Mouse (Mus musculus): ENCODE results near the gene Ift80. TPM values are rescaled to one million over a fixed set of nuclear protein-coding genes. Genes with fewer than 3 reads are reported as not detected.

The Ift80 gene
- polyA plus RNA-seq (2012; rRNA removed): 2.4 and 4.4 TPM in 2 replicates

DNA sequence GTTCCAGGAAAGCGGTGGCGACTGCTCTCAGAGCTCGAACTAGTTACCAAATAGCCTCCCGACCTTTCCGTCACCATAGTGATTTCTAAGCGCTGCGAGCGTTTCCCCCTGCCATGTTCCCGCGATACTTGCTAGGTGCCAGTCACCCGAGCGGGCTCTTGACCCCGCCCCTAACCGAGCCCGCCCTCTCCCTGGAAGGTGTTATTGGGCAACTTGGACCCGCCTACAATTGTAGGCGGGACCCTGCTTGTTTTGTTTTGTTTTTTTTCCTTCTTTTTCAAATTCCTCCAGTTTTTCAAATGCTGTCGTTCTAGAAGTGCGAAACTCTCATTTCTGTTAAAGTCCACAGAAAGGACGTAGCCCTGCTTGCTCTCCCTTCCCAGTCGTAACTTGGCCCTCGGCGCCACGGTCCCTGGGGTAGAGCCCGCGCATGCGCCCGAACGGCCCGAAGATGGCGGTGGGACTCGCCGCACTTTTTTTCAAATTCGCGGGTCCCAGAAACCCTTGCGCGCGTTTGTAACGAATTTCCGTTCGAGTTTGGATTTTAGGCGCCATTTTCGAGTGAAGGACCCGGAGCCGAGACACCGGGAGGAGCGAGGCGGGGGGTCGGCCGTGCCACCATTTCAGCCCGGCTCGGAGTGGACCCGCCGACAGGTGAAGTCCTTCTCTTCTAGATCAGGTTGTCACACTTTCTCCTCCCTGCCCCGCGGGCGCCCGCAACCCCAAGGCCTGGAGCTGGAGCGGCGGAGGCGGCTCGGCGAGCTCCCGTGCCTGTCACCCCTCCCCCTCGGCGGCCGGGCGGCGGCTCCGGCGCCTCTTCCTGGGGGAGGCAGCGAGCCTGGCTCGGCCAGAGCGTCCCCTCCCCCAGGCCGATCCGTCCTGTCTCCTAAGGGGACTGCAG, at the start of gene Ift80, which contains the start of gene Smc4:
Gene Ift80, minus strand, starts transcription at position 134 of the 901 bp plus-strand sequence.
Gene Smc4, plus strand, starts transcription at position 302 of the 901 bp plus-strand sequence.
- peak; percentile 94 for DNase-seq
- Histone ChIP-seq H3K4me3 (replicated peaks; ENCODE audit: extremely low read depth, low read depth, low read length) (peak within 1 kb of the TSS; percentile 80), H3K4me1 (ENCODE audit: control insufficient read depth, insufficient read depth, low read length) (peaks cover 2% of the 10 kb centered on the region)
- WGBS: under 1% methylated on average over 76 of the region's 76 CpGs
- TF ChIP-seq POLR2A (IDR thresholded peaks at IDR 0.05; ENCODE audit: borderline replicate concordance, extremely low read depth, low read depth, low read length): peak; percentile 45; the same call in 1 of the 2 replicates
- TF ChIP-seq CTCF (IDR thresholded peaks at IDR 0.05; ENCODE audit: insufficient read depth, low read length): no peak

DNA sequence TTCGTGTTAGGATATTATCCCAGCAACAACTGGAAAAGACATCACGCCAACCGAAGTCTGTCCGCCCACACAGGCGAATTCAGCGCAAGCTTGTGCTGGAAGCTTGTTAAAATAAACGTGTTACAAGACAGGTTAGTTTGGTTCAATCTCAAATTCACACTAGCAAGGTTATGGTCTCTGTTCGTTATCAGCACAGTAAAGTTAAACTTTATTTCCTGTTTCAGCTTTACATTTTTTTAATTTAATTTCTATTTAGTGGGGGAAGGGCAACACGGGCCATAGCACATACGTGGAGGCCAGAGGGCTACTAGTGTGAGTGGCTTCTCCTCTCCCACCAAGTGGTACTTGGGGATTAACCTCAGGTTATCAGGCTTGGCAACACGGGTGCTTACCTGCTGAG, 47.5 kb upstream of the Ift80 start:
- DNase-seq: no peak
- no peaks in the 10 kb centered on the region for H3K4me1 ChIP-seq (ENCODE audit: control insufficient read depth, insufficient read depth, low read length)
- TF ChIP-seq POLR2A (IDR thresholded peaks at IDR 0.05; ENCODE audit: borderline replicate concordance, extremely low read depth, low read depth, low read length) (no peak), CTCF (IDR thresholded peaks at IDR 0.05; ENCODE audit: insufficient read depth, low read length) (no peak)
- H3K4me3 ChIP-seq (replicated peaks; ENCODE audit: extremely low read depth, low read depth, low read length): no peak overlapping the region
- 84% methylated on average over 11 of the region's 11 CpGs for WGBS

DNA sequence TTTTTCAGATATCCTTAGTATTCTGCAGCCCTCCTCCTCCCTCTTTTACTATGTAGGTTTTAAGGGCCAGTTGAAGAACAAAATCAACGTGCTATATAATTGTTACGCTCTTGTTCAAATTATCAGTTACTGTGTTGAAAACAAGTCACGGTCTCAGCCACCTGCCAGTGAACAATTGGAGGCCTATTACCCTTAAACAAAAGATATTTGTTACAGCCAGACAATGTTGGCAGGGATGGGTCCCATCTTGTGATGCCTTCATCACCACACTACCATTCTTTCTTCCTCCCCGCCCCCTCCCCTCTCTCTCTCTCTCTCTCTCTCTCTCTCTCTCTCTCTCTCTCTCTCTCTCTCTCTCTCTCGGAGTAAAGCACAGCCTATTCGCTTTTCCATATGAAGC, 44.6 kb upstream of the Ift80 start:
- Histone ChIP-seq H3K4me1 (ENCODE audit: control insufficient read depth, insufficient read depth, low read length) (peaks cover under 1% of the 10 kb centered on the region; the same call in 1 of the 2 replicates), H3K4me3 (replicated peaks; ENCODE audit: extremely low read depth, low read depth, low read length) (no peak overlapping the region)
- no peak for DNase-seq
- TF ChIP-seq POLR2A (IDR thresholded peaks at IDR 0.05; ENCODE audit: borderline replicate concordance, extremely low read depth, low read depth, low read length): no peak
- TF ChIP-seq CTCF (IDR thresholded peaks at IDR 0.05; ENCODE audit: insufficient read depth, low read length): no peak
- 89% methylated on average over 6 of the region's 6 CpGs for WGBS

DNA sequence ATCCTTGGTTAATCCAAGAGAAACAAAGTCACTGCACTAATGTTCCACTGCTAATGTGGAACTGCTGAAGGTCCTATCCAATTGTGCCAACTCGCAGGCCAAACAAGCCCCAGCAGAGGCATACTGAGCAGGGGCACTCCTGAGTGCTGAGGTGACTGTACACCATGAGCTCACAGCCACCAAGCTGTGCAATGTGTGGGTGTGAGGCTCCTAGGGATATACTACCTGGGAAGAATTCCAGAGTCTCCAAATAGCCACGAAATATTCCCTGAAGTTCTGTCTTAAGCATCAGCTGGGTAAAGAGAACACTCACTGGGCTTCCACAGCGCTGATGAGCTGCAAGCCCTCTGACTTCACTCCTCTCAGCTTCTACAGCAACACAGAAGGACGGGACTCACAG, 43.3 kb upstream of the Ift80 start:
- 85% methylated on average over 4 of the region's 4 CpGs for WGBS
- TF ChIP-seq CTCF (IDR thresholded peaks at IDR 0.05; ENCODE audit: insufficient read depth, low read length) (no peak), POLR2A (IDR thresholded peaks at IDR 0.05; ENCODE audit: borderline replicate concordance, extremely low read depth, low read depth, low read length) (no peak)
- no peak for DNase-seq
- Histone ChIP-seq H3K4me3 (replicated peaks; ENCODE audit: extremely low read depth, low read depth, low read length) (no peak overlapping the region), H3K4me1 (ENCODE audit: control insufficient read depth, insufficient read depth, low read length) (peaks cover 2% of the 10 kb centered on the region; the same call in 1 of the 2 replicates)

DNA sequence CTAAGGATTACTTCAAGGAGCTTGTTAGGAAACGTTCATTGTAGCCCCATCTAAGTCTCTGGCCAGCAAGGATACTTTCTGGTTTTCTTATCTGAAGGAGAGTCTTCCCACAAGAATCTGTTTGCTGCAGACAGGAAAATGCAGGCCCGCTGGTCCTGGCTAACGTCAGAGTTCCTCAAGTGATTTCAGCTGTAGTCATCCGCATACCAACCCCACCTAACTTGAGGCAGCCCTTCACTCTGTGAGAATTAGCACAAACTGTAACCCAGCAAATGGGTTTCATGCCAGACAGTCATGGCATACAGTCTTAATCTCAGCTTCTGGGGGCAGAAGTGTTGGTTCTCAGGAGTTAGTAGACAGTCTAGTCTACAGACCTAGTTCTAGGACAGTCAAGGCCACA, 42.1 kb upstream of the Ift80 start:
- 69% methylated on average over 4 of the region's 4 CpGs for WGBS
- peaks cover 2% of the 10 kb centered on the region; the same call in 1 of the 2 replicates for H3K4me1 ChIP-seq (ENCODE audit: control insufficient read depth, insufficient read depth, low read length)
- TF ChIP-seq CTCF (IDR thresholded peaks at IDR 0.05; ENCODE audit: insufficient read depth, low read length) (no peak), POLR2A (IDR thresholded peaks at IDR 0.05; ENCODE audit: borderline replicate concordance, extremely low read depth, low read depth, low read length) (no peak)
- DNase-seq: no peak
- no peak overlapping the region for H3K4me3 ChIP-seq (replicated peaks; ENCODE audit: extremely low read depth, low read depth, low read length)

DNA sequence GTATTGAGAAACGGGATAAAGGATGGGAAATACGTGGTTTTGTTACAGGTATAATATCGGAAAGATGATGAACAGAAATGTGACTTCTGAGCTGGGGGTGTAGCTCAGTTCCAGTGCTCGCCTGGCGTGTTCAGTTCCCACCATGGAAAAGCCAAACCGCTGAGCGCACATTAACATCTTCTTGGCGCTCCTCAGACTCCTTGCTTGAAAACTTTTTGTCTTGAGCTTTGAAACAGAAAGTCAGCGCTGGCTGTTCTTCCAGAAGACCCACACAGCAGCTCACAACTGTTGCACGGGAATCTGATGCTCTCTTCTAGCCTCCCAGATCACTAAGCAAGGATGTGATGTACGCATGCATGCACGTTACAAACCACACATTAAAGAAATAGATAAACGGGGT, 41.4 kb upstream of the Ift80 start:
- Histone ChIP-seq H3K4me1 (ENCODE audit: control insufficient read depth, insufficient read depth, low read length) (peaks cover 2% of the 10 kb centered on the region), H3K4me3 (replicated peaks; ENCODE audit: extremely low read depth, low read depth, low read length) (no peak overlapping the region)
- WGBS: 31% methylated on average over 13 of the region's 13 CpGs
- no peak for DNase-seq
- TF ChIP-seq POLR2A (IDR thresholded peaks at IDR 0.05; ENCODE audit: borderline replicate concordance, extremely low read depth, low read depth, low read length) (no peak), CTCF (IDR thresholded peaks at IDR 0.05; ENCODE audit: insufficient read depth, low read length) (no peak)

DNA sequence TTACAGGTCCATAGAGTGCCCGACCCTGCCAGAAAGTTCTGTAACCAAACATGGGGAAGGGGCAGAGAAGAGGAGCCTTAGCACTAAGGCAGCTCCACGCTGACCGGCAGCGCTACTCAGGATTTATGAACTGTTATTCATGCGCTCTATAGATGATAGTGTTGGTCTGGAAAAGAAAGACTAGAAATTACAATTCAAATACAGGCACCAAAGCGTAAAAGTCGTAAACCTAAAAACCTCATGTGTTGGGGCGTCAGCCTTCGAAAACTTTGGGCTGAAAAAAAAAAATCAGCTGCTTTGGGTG, 41.0 kb upstream of the Ift80 start:
- 5% methylated on average over 9 of the region's 9 CpGs for WGBS
- peak overlapping the region; percentile 66 for H3K4me3 ChIP-seq (replicated peaks; ENCODE audit: extremely low read depth, low read depth, low read length)
- TF ChIP-seq CTCF (IDR thresholded peaks at IDR 0.05; ENCODE audit: insufficient read depth, low read length): no peak
- no peak for TF ChIP-seq POLR2A (IDR thresholded peaks at IDR 0.05; ENCODE audit: borderline replicate concordance, extremely low read depth, low read depth, low read length)
- H3K4me1 ChIP-seq (ENCODE audit: control insufficient read depth, insufficient read depth, low read length): peaks cover 2% of the 10 kb centered on the region
- no peak for DNase-seq

DNA sequence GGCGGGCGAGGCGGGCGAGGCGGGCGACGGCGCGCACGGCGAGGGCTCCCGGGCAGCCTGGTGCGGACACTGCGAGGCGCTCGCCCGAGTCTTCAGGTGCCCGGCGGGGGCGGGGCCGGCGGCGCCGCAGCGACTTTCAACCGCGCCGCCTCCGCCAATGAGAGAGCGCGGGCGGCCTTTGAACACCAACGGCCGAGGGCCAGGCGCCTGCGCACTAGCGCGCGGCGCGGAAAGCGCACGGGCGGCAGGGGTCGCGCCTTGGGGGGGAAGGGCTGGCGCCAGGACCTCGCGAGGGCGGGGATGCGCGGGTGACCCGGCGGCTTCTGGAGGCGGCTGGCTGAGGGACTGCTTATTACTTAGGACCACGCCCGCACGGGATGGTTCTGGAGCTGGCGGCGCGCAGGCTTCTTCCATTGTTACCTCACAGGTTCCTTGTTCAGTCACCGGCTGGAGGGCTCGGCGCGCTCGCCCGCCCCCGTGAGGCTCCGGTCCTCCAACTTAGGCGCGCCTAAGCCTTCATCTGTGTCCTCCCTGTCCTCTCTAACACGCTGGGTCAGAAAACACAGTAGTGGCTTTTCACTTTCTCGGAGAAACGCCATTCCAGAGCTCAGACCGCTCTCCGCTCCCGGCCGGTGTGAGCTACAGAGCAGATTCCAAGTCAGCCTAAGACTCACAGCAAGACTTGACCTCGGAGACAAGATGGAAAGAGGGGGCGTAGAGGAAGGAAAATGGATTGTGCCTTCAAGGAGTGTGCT, 40.5 kb upstream of the Ift80 start, which contains the start of gene Trim59:
Gene Trim59, minus strand, starts transcription at position 111 of the 755 bp plus-strand sequence.
- H3K4me3 ChIP-seq (replicated peaks; ENCODE audit: extremely low read depth, low read depth, low read length): peak within 1 kb of the TSS; percentile 66
- TF ChIP-seq POLR2A (IDR thresholded peaks at IDR 0.05; ENCODE audit: borderline replicate concordance, extremely low read depth, low read depth, low read length) (no peak), CTCF (IDR thresholded peaks at IDR 0.05; ENCODE audit: insufficient read depth, low read length) (no peak)
- peaks cover 2% of the 10 kb centered on the region for H3K4me1 ChIP-seq (ENCODE audit: control insufficient read depth, insufficient read depth, low read length)
- 1% methylated on average over 79 of the region's 80 CpGs for WGBS
- peak; percentile 84 for DNase-seq

DNA sequence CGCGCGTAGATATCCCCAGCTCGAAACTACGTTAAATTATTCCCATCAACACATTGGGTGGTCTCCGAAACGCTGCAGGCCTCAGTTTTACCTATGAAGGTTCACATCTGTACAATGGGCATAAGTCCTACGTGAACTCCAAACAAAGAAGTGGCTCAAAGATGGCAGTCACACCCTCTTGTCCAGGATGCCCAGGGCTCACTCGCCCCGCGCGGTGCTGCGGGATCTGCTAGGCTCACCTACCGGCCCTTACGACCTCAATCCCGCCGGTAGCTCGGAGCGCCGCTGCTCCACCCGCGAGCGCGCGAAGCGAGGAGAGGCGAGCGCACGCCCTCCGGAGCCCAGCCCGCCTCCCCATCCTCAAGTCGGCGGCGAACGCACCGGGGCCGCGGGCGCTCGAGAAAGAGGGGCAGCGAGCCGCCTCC, 39.8 kb upstream of the Ift80 start:
- under 1% methylated on average over 42 of the region's 42 CpGs for WGBS
- no peak for TF ChIP-seq CTCF (IDR thresholded peaks at IDR 0.05; ENCODE audit: insufficient read depth, low read length)
- no peak for TF ChIP-seq POLR2A (IDR thresholded peaks at IDR 0.05; ENCODE audit: borderline replicate concordance, extremely low read depth, low read depth, low read length)

More for the DNA sequence above, 39.8 kb upstream of the Ift80 start:
- DNase-seq: no peak
- Histone ChIP-seq H3K4me3 (replicated peaks; ENCODE audit: extremely low read depth, low read depth, low read length) (peak overlapping the region; percentile 66), H3K4me1 (ENCODE audit: control insufficient read depth, insufficient read depth, low read length) (peaks cover 2% of the 10 kb centered on the region)
